Mouse (Mus musculus) B cell, adult 62 days (primary cell): ENCODE results near the gene Zfp850. TPM values are rescaled to one million over a fixed set of nuclear protein-coding genes. Genes with fewer than 3 reads are reported as not detected.

Experiments
- total RNA-seq: library from RNA; stranded (reverse); gene quantifications from 4 replicates; pipeline ENCODE4 v1.2.4, GENCODE M21; 2023

The Zfp850 gene
- 7.8 to 10.0 TPM (median 9.0 TPM) in 4 replicates for total RNA-seq

DNA sequence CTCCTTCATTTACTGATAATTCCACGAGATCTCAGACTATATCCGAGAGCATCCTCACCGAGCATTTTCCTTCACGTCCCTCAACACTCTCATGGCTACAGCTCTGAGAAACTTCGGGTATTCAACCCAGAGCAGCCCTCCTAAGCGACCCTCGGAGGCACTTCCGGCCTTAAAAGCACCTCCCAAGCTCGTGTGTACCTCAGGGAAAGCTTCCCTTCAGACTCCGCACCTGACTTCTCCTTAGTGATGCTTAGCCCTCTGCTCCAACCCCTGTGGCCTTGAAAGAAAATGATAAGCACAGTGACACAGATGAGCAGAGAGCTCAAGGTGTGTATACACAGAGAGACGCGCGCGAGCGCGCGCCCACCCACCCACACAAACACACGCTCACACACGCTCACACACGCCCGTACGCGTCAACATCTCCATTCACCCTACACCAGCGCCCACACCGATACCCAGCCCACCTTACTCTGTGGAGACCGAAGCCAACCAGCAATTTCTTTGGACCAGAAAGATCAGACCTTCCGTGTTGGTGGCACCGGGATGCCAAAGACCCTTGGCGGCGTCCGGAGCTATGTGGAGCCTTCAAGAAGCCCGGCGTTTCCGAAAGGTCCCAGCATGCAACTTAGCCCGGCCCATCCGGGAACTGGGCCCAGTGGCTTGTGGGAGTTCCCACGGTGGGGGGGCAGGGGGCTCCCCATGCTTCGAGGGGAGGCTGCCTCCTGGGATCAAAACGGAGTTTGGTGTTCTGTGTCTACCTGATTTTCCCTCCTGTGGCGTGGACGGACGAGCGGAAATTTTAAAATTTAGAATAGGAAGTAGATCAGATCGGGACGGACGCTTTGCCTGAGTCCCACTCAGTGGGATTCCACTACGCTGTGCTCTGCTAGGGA, at the start of gene Zfp850:
Gene Zfp850 (minus strand): TSS at position 567 of the 896 bp plus-strand sequence.

DNA sequence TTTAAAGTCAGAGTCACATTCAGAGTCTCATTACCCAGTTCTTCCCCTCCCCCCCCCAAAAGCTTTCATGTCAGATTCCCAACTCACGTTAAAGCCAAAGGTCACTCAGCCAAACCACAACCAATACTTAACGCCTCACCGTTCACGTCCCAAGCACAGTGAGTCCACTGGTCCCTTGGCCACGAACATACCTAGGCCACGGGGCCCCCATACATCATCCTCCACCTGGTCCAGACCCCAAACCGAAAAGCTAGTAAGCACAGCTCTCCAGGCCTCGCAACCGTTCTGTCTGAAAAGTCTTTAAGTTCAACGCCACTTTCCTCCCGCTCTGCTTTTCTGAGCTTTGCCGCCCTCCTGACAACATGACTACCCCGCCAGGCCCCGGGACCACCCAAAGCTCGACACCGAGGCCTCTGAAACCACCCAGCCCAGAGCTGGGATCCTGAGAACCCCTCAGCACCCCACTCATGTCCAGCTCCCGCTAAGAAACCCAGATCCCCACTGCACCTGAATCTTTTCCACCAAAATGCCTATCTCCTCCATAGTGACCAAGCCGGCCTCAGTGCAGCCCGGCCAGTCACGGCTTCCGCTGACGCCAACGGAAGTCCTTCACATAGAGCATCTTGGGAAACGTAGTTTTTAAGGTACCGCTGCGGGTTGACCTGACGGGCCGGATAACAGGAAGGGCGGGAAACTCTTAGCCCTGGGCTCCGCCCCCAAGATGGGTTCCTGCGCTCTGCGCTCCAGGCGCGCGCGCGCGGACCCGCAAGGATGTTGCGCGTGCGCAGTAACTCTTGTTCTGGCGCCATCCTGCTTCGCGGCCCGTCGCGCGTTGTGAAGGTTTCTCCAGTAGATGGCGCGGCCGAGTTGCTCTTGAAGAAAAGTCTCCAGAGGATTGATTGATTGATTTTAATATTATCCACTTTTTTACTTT, 35.8 kb upstream of the Zfp850 start, which contains the start of gene Psmc4:
Gene Psmc4 (minus strand): TSS at position 626 of the 934 bp plus-strand sequence.

DNA sequence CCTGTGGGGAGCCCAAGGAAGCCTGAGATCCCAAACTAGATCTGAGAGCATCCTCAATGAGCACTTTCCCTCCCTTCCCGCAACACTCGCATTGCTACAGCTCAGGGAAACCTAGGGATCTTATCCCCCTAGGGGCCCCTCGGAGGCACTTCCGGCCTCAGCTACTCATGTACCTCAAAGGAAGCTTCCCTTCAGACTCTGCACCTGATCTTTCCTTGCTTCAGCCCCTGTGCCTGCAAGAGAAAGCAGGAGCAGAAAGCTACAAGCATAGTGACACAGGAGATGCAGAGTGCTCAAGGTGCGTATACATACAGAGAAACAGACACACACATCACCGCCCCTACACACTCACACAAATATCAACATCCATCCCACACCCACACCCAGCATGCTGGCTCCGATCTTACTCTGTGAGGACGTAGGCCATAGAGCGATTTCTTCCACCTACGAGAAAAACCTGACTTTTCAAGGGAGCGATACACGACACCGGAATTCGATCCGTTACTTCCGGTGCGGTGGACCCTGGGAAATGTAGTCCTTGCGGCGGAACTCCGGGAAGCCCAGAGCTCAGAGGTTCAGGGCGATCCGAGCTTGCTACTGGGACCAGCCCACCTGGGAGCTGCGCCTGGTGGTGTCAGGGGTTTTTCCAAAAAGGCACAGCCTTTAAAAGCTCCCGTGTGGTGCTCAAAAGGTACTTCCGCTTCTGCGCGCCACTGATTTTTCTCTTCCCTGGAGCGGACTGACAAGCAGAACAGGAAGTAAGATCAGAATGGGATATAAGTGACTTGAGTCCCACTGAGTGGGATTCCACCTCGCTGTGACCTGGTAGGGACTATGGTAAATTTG, 35.0 kb downstream of the Zfp850 start, which contains the start of gene Zfp780b:
Gene Zfp780b (minus strand): TSS at position 489 of the 846 bp plus-strand sequence.

Other genes starting within 250 kb of the Zfp850 start
- 6.9 to 10.4 TPM (median 8.6 TPM) in 4 replicates for gene Zfp626, start 206.9 kb downstream of the Zfp850 start, total RNA-seq
- 4.0 to 5.8 TPM (median 4.9 TPM) in 4 replicates for gene Zfp59, start 175.5 kb downstream of the Zfp850 start, total RNA-seq
- 9.4 to 13.2 TPM (median 11.6 TPM) in 4 replicates for gene Zfp607a, start 156.6 kb downstream of the Zfp850 start, total RNA-seq
- gene Zfp974, start 84.7 kb downstream of the Zfp850 start, total RNA-seq, result 11.9 to 16.6 TPM (median 13.5 TPM) in 4 replicates
- 9.1 to 11.1 TPM (median 10.4 TPM) in 4 replicates for gene Zfp780b, start 34.9 kb downstream of the Zfp850 start, total RNA-seq
- 105 to 128 TPM (median 110 TPM) in 4 replicates for gene Psmc4, start 36.0 kb upstream of the Zfp850 start, total RNA-seq
- gene Fcgbp, start 57.1 kb upstream of the Zfp850 start, total RNA-seq, result not detected in 4 replicates
- not detected in 4 replicates for gene 9530053A07Rik, start 115.4 kb upstream of the Zfp850 start, total RNA-seq
- 213 to 229 TPM (median 221 TPM) in 4 replicates for gene Fbl, start 155.6 kb upstream of the Zfp850 start, total RNA-seq
- gene Dyrk1b, start 165.4 kb upstream of the Zfp850 start, total RNA-seq, result 19.6 to 26.1 TPM (median 20.6 TPM) in 4 replicates